Mouse (Mus musculus): ENCODE results near the gene Prkg1. TPM values are rescaled to one million over a fixed set of nuclear protein-coding genes. Genes with fewer than 3 reads are reported as not detected.

Prkg1 gene
- total and polyA plus RNA-seq, 3 experiments, result 2.2 to 13.6 (median 11.0) TPM

GRCm38 (mm10) chr19:31198461-31198860 lies 566.4 kb downstream of the Prkg1 start:
- no peak for TF ChIP-seq EP300 (IDR thresholded peaks at IDR 0.05; ENCODE audit: insufficient read depth, low read depth, low read length)
- no peak for TF ChIP-seq POLR2A (IDR thresholded peaks at IDR 0.05; ENCODE audit: insufficient read depth, low read depth, low read length)
- no peak for TF ChIP-seq CTCF (IDR thresholded peaks at IDR 0.05)
- Histone ChIP-seq H3K4me3 (no peak overlapping the region), H3K27ac (no peak overlapping the region), H3K36me3 (ENCODE audit: control insufficient read depth, insufficient read depth, low read length) (no peaks in the 10 kb centered on the region), H3K4me1 (ENCODE audit: control insufficient read depth, insufficient read depth, low read length) (peaks cover 2% of the 10 kb centered on the region; the same call in 1 of the 2 replicates), H3K27me3 (ENCODE audit: control insufficient read depth, insufficient read depth, low read length) (no peaks in the 10 kb centered on the region), H3K9ac (ENCODE audit: low read depth, low read length) (no peak overlapping the region), H3K79me2 (replicated peaks; ENCODE audit: control insufficient read depth, insufficient read depth, low read length) (no peaks in the 10 kb centered on the region)
- intact Hi-C loops (cut with DNase I), result no loop called here
- WGBS, result 57% methylated on average over 4 of the region's 4 CpGs
- DNase-seq, result no peak

GRCm38 (mm10) chr19:31197076-31197475 lies 567.8 kb downstream of the Prkg1 start:
- Histone ChIP-seq H3K9ac (ENCODE audit: low read depth, low read length) (no peak overlapping the region), H3K79me2 (replicated peaks; ENCODE audit: control insufficient read depth, insufficient read depth, low read length) (no peaks in the 10 kb centered on the region), H3K4me1 (ENCODE audit: control insufficient read depth, insufficient read depth, low read length) (peaks cover 2% of the 10 kb centered on the region; the same call in 1 of the 2 replicates), H3K27ac (no peak overlapping the region), H3K4me3 (no peak overlapping the region), H3K27me3 (ENCODE audit: control insufficient read depth, insufficient read depth, low read length) (no peaks in the 10 kb centered on the region), H3K36me3 (ENCODE audit: control insufficient read depth, insufficient read depth, low read length) (no peaks in the 10 kb centered on the region)
- 84% methylated on average over 6 of the region's 6 CpGs for WGBS
- intact Hi-C loops (cut with DNase I), result no loop called here
- no peak for DNase-seq
- TF ChIP-seq CTCF (IDR thresholded peaks at IDR 0.05), result no peak
- TF ChIP-seq POLR2A (IDR thresholded peaks at IDR 0.05; ENCODE audit: insufficient read depth, low read depth, low read length), result no peak
- no peak for TF ChIP-seq EP300 (IDR thresholded peaks at IDR 0.05; ENCODE audit: insufficient read depth, low read depth, low read length)

GRCm38 (mm10) chr19:31188559-31189218 lies 576.1 kb downstream of the Prkg1 start:
- TF ChIP-seq EP300 (IDR thresholded peaks at IDR 0.05; ENCODE audit: insufficient read depth, low read depth, low read length) (no peak), CTCF (IDR thresholded peaks at IDR 0.05) (no peak), POLR2A (IDR thresholded peaks at IDR 0.05; ENCODE audit: insufficient read depth, low read depth, low read length) (no peak)
- H3K36me3 ChIP-seq (ENCODE audit: control insufficient read depth, insufficient read depth, low read length), result no peaks in the 10 kb centered on the region

GRCm38 (mm10) chr19:31180757-31181156 lies 584.1 kb downstream of the Prkg1 start:
- Histone ChIP-seq H3K9ac (ENCODE audit: low read depth, low read length) (no peak overlapping the region), H3K27ac (no peak overlapping the region), H3K36me3 (ENCODE audit: control insufficient read depth, insufficient read depth, low read length) (no peaks in the 10 kb centered on the region), H3K27me3 (ENCODE audit: control insufficient read depth, insufficient read depth, low read length) (no peaks in the 10 kb centered on the region), H3K79me2 (replicated peaks; ENCODE audit: control insufficient read depth, insufficient read depth, low read length) (no peaks in the 10 kb centered on the region), H3K4me1 (ENCODE audit: control insufficient read depth, insufficient read depth, low read length) (no peaks in the 10 kb centered on the region), H3K4me3 (no peak overlapping the region)
- no peak for TF ChIP-seq EP300 (IDR thresholded peaks at IDR 0.05; ENCODE audit: insufficient read depth, low read depth, low read length)
- no peak for TF ChIP-seq CTCF (IDR thresholded peaks at IDR 0.05)
- no peak for TF ChIP-seq POLR2A (IDR thresholded peaks at IDR 0.05; ENCODE audit: insufficient read depth, low read depth, low read length)
- intact Hi-C loops (cut with DNase I), result no loop called here
- DNase-seq, result no peak
- 85% methylated on average over 4 of the region's 4 CpGs for WGBS

More at GRCm38 (mm10) chr19:31188559-31189218, 576.1 kb downstream of the Prkg1 start:
- intact Hi-C loops (cut with DNase I), result no loop called here
- Histone ChIP-seq H3K4me1 (ENCODE audit: control insufficient read depth, insufficient read depth, low read length) (no peaks in the 10 kb centered on the region), H3K27ac (no peak overlapping the region), H3K4me3 (no peak overlapping the region), H3K27me3 (ENCODE audit: control insufficient read depth, insufficient read depth, low read length) (no peaks in the 10 kb centered on the region), H3K79me2 (replicated peaks; ENCODE audit: control insufficient read depth, insufficient read depth, low read length) (no peaks in the 10 kb centered on the region), H3K9ac (ENCODE audit: low read depth, low read length) (no peak overlapping the region)
- WGBS, result 85% methylated on average over 6 of the region's 6 CpGs
- no peak for DNase-seq

GRCm38 (mm10) chr19:31177279-31177922 lies 587.4 kb downstream of the Prkg1 start:
- Histone ChIP-seq H3K4me3 (no peak overlapping the region), H3K36me3 (ENCODE audit: control insufficient read depth, insufficient read depth, low read length) (no peaks in the 10 kb centered on the region), H3K27me3 (ENCODE audit: control insufficient read depth, insufficient read depth, low read length) (no peaks in the 10 kb centered on the region), H3K27ac (no peak overlapping the region), H3K79me2 (replicated peaks; ENCODE audit: control insufficient read depth, insufficient read depth, low read length) (no peaks in the 10 kb centered on the region), H3K9ac (ENCODE audit: low read depth, low read length) (no peak overlapping the region), H3K4me1 (ENCODE audit: control insufficient read depth, insufficient read depth, low read length) (no peaks in the 10 kb centered on the region)
- WGBS, result 81% methylated on average over 8 of the region's 8 CpGs
- intact Hi-C loops (cut with DNase I), result no loop called here
- no peak for DNase-seq
- no peak for TF ChIP-seq CTCF (IDR thresholded peaks at IDR 0.05)

- H3K27me3 ChIP-seq (ENCODE audit: control insufficient read depth, insufficient read depth, low read length), result no peaks in the 10 kb centered on the region
- H3K9ac ChIP-seq (ENCODE audit: low read depth, low read length), result no peak overlapping the region
- no peaks in the 10 kb centered on the region for H3K36me3 ChIP-seq (ENCODE audit: control insufficient read depth, insufficient read depth, low read length)
- no peaks in the 10 kb centered on the region for H3K79me2 ChIP-seq (replicated peaks; ENCODE audit: control insufficient read depth, insufficient read depth, low read length)
- H3K4me3 ChIP-seq, result no peak overlapping the region
- no peaks in the 10 kb centered on the region for H3K4me1 ChIP-seq (ENCODE audit: control insufficient read depth, insufficient read depth, low read length)
- TF ChIP-seq CTCF (IDR thresholded peaks at IDR 0.05), result no peak
- TF ChIP-seq POLR2A (IDR thresholded peaks at IDR 0.05; ENCODE audit: insufficient read depth, low read depth, low read length), result no peak
- TF ChIP-seq EP300 (IDR thresholded peaks at IDR 0.05; ENCODE audit: insufficient read depth, low read depth, low read length), result no peak
- DNase-seq, result no peak
- WGBS, result 62% methylated on average over 1 of the region's 1 CpGs
- intact Hi-C loops (cut with DNase I), result no loop called here
- no peak overlapping the region for H3K27ac ChIP-seq
These were observed 593.8 kb downstream of the Prkg1 start for GRCm38 (mm10) chr19:31170985-31171384.
